Mouse (Mus musculus) erythroblast, adult 5-6 weeks (primary cell): ENCODE measurements around the gene Il4ra. TPM values are rescaled to one million over a fixed set of nuclear protein-coding genes. Genes with fewer than 3 reads are reported as not detected.

Source experiments
- ATAC-seq: replicated peaks from 2 replicates; pipeline ENCODE4 v1.8.0; 2016; ENCODE audit warnings: moderate number of reproducible peaks, mild to moderate bottlenecking, moderate TSS enrichment, inconsistent platforms; ENCODE audit not compliant: poor library complexity, low FRiP score, severe bottlenecking
- total RNA-seq, 2 experiments: library from RNA; stranded (forward) in 1 of 2; stranded (reverse) in 1 of 2; fragments of 150-400 nt in 1 of 2; fragments of 200-764, 138-1000 nt in 1 of 2; gene quantifications; 2 replicates each; pipeline versions ENCODE4 v1.2.3 to v1.2.4; 2015 to 2017; ENCODE audit warnings: low replicate concordance in 2 of 2

Gene Il4ra
- total RNA-seq, 2 experiments from 2014 or later: 1.3 to 6.1 TPM

GRCm38 (mm10) chr7:125545331-125545730, 6.6 kb upstream of the Il4ra start:
- ATAC-seq: no peak

DNA sequence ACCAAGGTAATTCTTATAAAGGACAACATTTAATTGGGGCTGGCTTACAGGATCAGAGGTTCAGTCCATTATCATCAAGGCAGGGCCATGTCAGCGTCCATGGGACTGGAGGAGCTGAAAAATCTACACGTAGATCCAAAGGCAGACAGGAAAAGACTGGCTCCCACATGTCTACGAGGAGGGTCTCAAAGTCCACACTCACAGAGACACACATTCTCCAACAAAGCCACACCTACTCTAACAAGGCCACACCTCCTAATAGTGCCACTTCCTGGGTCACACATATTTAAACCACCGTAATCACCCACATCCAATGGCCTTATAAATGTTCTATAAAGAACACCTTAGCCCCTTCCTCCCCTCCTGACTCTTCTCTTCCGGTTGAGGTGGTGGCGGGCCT, 5.2 kb upstream of the Il4ra start:
- no peak for ATAC-seq

GRCm38 (mm10) chr7:125549916-125550315, 2.0 kb upstream of the Il4ra start:
- ATAC-seq: no peak

GRCm38 (mm10) chr7:125550881-125551381, 989 bp upstream of the Il4ra start:
- no peak for ATAC-seq

DNA sequence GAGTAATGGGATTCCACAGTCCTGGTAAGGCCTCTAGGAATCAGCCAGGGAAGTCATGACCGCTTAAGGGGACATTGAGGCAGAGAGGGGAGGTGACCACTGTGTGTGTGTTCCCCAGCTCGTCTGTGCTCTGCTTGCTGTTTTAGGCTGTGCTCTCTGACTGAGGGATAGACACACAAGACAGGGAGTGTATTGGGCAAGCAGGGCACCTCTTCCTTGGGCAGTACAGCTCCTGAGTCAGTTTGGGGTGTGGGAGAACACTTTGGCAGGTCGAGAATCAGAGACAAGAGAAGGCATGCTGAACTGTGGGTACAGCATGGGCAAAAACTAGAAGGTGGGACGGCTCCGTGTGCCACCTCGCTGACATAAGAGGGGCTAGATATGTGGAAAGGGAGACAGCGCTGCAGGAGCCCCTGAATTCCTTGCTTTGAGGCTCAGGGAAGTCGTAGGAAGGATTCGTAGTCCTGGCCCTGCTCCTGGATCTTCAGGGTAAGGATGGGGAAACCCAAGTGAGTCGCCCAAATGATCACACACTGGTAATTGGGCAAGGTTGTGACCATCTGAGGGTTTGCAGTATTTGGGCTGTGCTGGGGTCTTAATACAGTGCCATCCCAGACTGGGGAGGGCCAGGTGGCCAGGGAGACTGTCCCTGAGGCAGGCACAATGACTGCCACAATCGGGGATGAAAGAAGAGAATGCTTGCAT, 1.1 kb downstream of the Il4ra start:
- ATAC-seq: no peak

- ATAC-seq: no peak
Measured at GRCm38 (mm10) chr7:125553653-125554428, 1.9 kb downstream of the Il4ra start.

GRCm38 (mm10) chr7:125554456-125555114, 2.7 kb downstream of the Il4ra start:
- no peak for ATAC-seq

DNA sequence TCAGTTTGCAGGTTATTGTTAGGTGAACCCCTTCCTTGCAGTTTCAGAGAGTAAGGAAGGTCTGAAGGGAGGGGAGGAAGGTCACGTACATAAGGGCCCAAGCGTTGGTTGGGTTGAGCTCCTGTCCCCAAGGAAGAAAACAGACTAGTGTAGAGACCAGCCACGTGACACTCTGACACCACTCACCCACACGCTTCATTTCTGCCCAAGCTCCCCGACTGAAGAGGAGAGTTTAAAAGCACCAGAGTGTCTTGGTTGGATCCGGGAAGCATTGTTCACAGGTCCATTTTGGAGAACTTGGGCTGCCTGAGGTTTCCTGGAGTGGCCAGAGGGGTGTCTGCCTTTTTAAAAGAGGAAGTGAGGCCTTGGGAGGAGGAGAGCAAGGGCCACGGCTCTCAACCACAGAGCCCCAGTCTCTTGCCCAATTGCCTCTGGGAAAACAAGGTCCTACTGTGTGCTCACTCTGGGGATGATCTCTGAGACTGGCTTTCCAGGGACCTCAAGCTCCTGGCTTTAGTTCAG, 3.5 kb downstream of the Il4ra start:
- no peak for ATAC-seq

- ATAC-seq: no peak
Measured at GRCm38 (mm10) chr7:125556096-125556495, 4.2 kb downstream of the Il4ra start.

- ATAC-seq: no peak
Measured at GRCm38 (mm10) chr7:125556865-125557264, 4.9 kb downstream of the Il4ra start.

DNA sequence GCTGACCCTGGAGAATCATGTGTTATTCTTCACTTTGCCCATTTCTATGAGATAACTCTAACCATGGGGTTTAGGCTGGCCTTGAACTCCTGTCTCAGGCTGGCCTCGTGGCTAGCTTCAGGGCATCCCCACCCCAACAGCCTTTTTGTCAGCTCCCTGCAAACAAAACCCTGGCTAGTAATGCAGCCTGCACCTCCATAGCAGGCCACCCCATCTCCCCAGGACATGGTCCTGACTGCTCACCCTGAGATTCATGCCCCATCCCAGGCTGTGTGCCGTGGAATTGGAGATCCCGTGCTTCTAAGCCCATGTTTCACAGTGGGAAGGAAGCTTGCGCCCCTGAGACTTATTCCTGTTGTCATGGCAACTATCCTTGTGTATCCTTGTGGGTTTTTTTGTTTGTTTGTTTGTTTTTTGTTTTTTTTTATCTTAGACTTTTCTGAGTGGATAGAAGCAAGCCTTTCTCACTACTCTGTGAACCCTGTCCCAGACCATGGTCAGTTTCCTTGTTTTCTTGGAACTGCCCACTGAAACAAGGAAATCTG, 6.6 kb downstream of the Il4ra start:
- no peak for ATAC-seq

DNA sequence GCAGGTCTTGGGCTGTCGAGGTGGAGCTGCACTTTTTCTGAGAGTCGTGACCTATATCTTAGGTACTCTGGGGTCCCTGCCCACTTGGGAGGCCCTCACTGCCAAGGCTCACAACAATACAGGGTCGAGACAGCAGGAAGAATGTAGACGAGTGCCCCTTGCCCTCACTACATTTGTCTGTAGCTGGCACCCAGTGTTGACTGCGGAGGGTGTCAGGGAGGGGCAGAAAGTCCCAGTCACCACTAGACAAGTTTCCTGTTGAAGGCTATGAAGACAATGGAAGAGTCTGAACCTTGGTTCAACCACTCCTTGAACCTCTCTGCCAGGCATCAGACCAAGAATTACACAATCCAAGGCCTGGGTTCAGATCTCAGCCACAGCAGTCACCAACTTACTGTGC, 7.1 kb downstream of the Il4ra start:
- no peak for ATAC-seq

DNA sequence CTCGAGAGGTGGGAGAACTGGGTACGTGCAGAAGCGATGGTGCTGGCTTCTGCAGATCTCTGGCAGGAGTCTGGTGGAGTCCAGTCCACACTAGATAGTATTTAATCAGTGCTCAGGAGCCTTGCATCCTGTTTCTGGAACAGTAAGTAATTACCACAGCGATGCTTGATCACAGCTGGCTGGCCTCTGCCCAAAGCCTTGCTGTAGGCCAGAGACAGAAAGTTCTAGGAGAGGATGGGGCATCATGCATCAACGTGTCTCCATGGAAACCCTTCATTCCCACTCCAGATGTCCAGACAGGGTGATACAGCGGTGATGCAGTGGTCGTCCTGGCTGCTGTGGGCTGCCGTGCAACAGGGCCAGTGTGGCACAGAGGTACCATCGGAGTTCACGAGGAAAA, 7.6 kb downstream of the Il4ra start:
- ATAC-seq: no peak

- ATAC-seq: no peak
Measured at GRCm38 (mm10) chr7:125560146-125560785, 8.3 kb downstream of the Il4ra start.

DNA sequence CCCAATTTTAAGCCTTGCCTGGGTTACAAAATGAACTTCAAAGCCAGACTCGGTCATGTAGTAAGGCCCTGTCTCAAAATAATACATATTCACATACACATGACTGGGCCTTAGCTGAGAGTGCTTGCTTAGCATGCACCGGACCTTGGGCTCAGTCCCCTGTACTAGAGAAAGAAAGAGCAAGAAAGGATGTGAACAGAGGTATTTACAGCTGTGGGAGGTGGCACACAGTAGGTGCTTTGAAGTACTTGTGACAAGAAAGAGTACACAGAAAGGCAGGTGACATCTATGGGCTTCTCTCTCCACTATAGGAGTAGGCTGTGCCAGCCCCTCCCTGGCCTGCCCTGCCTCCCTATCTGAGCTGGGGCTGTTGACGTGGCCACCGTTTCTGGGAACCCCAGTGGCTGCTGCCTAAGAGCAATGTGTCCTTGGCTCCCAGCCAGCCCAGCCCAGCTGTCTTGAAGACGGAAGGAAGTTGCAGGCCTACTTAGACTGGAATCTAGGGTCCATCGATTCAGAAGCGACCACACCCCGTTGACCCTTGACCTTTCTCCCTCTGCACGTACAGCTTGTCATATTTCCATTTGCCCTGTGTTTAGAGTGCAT, 9.3 kb downstream of the Il4ra start:
- no peak for ATAC-seq

GRCm38 (mm10) chr7:125562413-125562812, 10.5 kb downstream of the Il4ra start:
- ATAC-seq: no peak

- no peak for ATAC-seq
Measured at GRCm38 (mm10) chr7:125563093-125563492, 11.2 kb downstream of the Il4ra start.

DNA sequence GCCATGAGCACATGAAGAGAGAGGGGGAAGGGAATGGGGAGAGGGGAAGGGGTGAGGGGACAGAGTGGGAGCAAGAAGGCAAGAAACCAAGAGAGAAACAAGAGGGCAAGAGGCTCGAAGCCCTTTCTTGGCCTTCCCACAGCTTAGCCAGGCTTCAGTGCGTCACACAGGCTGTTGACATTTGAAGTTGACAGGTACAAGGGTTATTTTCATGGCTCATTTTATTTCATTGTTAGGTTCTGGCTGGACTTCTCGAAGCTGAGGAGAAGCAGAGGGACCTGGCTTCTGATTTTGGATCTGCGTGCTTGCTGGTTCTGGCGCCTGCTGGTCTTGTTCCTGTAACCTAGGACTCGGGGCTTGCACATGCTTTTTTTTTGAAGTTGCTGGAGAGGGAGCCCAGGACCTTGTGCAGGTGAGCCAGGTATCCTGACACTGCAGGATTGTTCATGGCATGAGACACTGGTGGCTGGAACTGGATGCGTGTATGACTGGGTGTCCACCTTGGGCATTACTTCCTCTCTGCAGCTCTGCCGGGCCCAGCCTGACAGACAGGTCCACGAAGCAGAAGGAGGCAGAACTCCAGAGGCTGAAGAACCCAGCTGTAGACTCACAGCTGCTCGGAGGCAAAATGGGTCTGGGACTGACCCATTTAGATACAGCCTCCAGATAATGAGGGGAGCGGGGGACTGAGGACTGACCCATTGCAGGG, 12.6 kb downstream of the Il4ra start:
- ATAC-seq: no peak
